Mouse (Mus musculus) midbrain, postnatal 0 days (tissue): Measurements from ENCODE around the gene Ranbp17. TPM values are rescaled to one million over a fixed set of nuclear protein-coding genes. Genes with fewer than 3 reads are reported as not detected.

ENCODE experiments used
- ATAC-seq: fragments of 200-750 bp; cut with Nextera tagmentation; 2 replicates; pipeline ENCODE4 v1.8.0; 2017; ENCODE audit warnings: moderate number of reproducible peaks, mild to moderate bottlenecking, moderate TSS enrichment, moderate library complexity; ENCODE audit not compliant: low FRiP score
- DNase-seq: peaks from one replicate; pipeline ENCODE4 v3.0.0-alpha.2; 2015; ENCODE audit warnings: low spot score
- H3K27ac ChIP-seq: fragments of 300-500 bp; sonication (generic); 2 replicates; pipeline ENCODE4 v1.5.1; 2014; ENCODE audit warnings: low read depth, mild to moderate bottlenecking, low read length, mixed read lengths
- H3K27me3 ChIP-seq: fragments of 300-500 bp; sonication (generic); 2 replicates; pipeline ENCODE4 v1.6.1; 2014; ENCODE audit warnings: low read length, control low read depth, mixed read lengths; ENCODE audit not compliant: insufficient read depth
- H3K36me3 ChIP-seq: fragments of 300-500 bp; sonication (generic); 2 replicates; pipeline ENCODE4 v1.6.1; 2014; ENCODE audit warnings: low read length, control low read depth, mixed read lengths; ENCODE audit not compliant: insufficient read depth
- H3K4me1 ChIP-seq: fragments of 300-500 bp; sonication (generic); 2 replicates; pipeline ENCODE4 v1.6.1; 2014; ENCODE audit warnings: mild to moderate bottlenecking, control low read depth, antibody characterized with exemption, low read length, mixed read lengths; ENCODE audit not compliant: insufficient read depth
- H3K4me2 ChIP-seq: fragments of 300-500 bp; sonication (generic); 2 replicates; pipeline ENCODE4 v1.6.1; 2014; ENCODE audit warnings: low read depth, mild to moderate bottlenecking, low read length, mixed read lengths; ENCODE audit not compliant: poor library complexity, severe bottlenecking
- H3K4me3 ChIP-seq: fragments of 300-500 bp; sonication (generic); 2 replicates; pipeline ENCODE4 v1.5.1; 2014; ENCODE audit warnings: low read depth, mild to moderate bottlenecking, low read length, moderate library complexity
- H3K9ac ChIP-seq: fragments of 300-500 bp; sonication (generic); replicated peaks from 2 replicates; pipeline ENCODE4 v1.6.1; 2014; ENCODE audit warnings: mild to moderate bottlenecking, low read length, moderate library complexity, mixed read lengths; ENCODE audit not compliant: poor library complexity, severe bottlenecking
- H3K9me3 ChIP-seq: fragments of 300-500 bp; sonication (generic); 2 replicates; pipeline ENCODE4 v1.6.1; 2016; ENCODE audit warnings: low read length, control low read depth
- CTCF ChIP-seq: IDR thresholded peaks from 2 replicates; pipeline ENCODE4 v1.5.1; 2016; ENCODE audit warnings: antibody characterized with exemption, mild to moderate bottlenecking
- WGBS: fragments of 180-500 bp; shearing (Covaris S2); extraction: QIAGEN DNeasy Blood & Tissue Kit; methylation state at CpG from one replicate; pipeline ENCODE4 v1.1.7; 2014; 5-methylcytosine and 5-hydroxymethylcytosine counted together
- polyA plus RNA-seq: library from polyadenylated mRNA; unstranded; fragments of >200 nt; fragmentation: Nextera tagmentation; extraction: Ambion mirVana; gene quantifications from 2 replicates; pipeline ENCODE4 v1.2.1, GENCODE M21; 2015
- total RNA-seq: library from RNA; depleted of rRNA; stranded (reverse); fragments of >200 nt; gene quantifications from 2 replicates; pipeline ENCODE4 v1.2.3, GENCODE M21; 2014

The Ranbp17 gene
- total and polyA plus RNA-seq, 2 experiments from 2014 or later = 5.0 to 7.8 TPM

DNA sequence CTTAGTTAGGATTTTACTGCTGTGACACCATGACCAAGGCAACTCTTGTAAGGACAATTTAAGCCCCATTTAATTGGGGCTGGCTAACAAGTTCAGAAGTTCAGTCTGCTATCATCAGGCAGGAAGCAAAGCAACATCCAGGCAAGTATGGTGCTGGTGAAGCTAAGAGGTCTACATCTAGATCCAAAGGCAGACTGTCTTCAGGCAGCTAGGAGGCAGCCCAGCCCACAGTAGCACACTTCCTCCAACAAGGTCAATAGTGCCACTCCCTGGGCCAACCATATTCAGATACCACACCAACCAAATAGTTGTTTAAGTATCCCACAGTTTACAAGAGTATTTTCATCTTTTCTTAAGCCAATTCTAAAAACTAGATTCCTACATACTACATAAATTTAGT lies 4.1 kb downstream of the Ranbp17 start:
- Histone ChIP-seq H3K4me2 (no peak overlapping the region), H3K4me3 (no peak overlapping the region), H3K27me3 (no peaks in the 10 kb centered on the region), H3K4me1 (0 out of 2 replicates have a peak, but pooled peaks cover 3% of the 10 kb centered on the region), H3K9ac (no peak overlapping the region), H3K9me3 (no peaks in the 10 kb centered on the region), H3K36me3 (no peaks in the 10 kb centered on the region), H3K27ac (no peak overlapping the region)
- no peak for TF ChIP-seq CTCF
- DNase-seq (no peak), ATAC-seq (no peak)

DNA sequence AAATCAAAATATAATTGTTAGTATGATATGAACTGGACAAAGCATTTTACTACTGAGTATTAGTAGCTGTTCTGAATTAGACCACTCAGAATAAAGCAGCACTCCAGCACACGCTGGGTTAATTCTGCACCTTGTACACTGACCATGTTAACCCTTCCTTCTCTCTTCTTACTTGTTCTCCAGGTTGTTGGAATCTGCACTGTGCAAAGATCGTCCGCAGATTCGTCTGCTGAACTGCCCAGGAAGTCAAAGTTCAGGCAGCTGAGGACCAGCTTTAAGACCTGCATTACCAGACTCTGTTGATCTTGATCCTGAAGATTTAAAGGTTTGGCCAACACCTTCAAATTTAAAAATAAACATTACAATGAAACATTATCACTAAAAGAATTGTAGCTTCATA lies 27.8 kb downstream of the Ranbp17 start:
- peaks cover 6% of the 10 kb centered on the region; the same call in 1 of the 2 replicates for H3K36me3 ChIP-seq
- no peak for TF ChIP-seq CTCF
- no peak overlapping the region for H3K4me2 ChIP-seq
- no peak overlapping the region for H3K9ac ChIP-seq
- no peaks in the 10 kb centered on the region for H3K4me1 ChIP-seq
- DNase-seq (no peak), ATAC-seq (no peak)
- no peak overlapping the region for H3K4me3 ChIP-seq
- WGBS = 78% methylated on average over 4 of the region's 4 CpGs
- H3K27me3 ChIP-seq = no peaks in the 10 kb centered on the region
- H3K27ac ChIP-seq = no peak overlapping the region
- no peaks in the 10 kb centered on the region for H3K9me3 ChIP-seq

DNA sequence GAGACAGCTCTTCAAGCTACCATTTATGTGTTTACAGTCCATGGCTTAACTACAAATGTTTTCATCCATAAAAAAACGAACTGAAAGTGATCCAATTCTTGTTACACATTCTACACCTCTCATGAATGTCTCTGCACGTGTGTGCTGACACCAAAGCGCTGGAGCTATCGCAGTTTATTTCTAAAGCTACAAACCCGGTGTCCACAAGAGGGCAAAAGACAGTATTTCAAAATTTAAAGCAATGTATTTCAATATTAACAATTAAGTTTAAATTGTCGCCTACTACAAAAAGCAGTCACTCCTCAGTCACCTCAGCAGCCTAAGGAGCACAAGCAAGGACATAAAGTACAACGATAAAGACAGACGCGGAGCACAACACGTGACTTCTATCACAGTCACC lies 33.1 kb downstream of the Ranbp17 start:
- no peak overlapping the region for H3K4me2 ChIP-seq
- TF ChIP-seq CTCF = peak; percentile 54
- no peaks in the 10 kb centered on the region; the same call in 1 of the 2 replicates for H3K36me3 ChIP-seq
- H3K4me3 ChIP-seq = no peak overlapping the region
- H3K9me3 ChIP-seq = no peaks in the 10 kb centered on the region
- DNase-seq (no peak), ATAC-seq (no peak)
- WGBS = 88% methylated on average over 10 of the region's 10 CpGs
- H3K4me1 ChIP-seq = no peaks in the 10 kb centered on the region
- no peak overlapping the region for H3K9ac ChIP-seq
- H3K27ac ChIP-seq = no peak overlapping the region
- no peaks in the 10 kb centered on the region for H3K27me3 ChIP-seq

DNA sequence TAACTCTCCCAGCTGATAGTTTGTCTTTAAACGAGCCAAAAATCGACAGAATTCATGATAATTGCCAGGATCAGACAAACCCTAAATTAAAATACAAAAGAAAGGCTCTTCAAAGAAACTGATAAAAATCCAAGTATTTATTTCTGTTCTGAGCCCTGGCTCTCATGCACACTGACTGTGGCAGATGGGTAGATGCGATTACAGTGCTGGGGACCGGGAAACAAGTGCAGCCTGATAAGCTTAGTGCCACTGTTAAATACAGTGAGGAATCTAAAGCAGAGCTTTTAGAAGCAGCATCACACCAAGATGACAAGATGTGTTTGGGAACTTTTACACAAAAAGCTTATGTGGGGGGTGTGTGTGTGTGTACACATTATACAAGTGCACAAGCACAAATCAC lies 34.3 kb downstream of the Ranbp17 start:
- Histone ChIP-seq H3K4me2 (no peak overlapping the region), H3K36me3 (no peaks in the 10 kb centered on the region), H3K27ac (no peak overlapping the region), H3K4me3 (no peak overlapping the region), H3K27me3 (no peaks in the 10 kb centered on the region), H3K4me1 (no peaks in the 10 kb centered on the region), H3K9ac (no peak overlapping the region), H3K9me3 (no peaks in the 10 kb centered on the region)
- DNase-seq = no peak
- no peak for ATAC-seq
- TF ChIP-seq CTCF = no peak
- WGBS = 85% methylated on average over 4 of the region's 4 CpGs

DNA sequence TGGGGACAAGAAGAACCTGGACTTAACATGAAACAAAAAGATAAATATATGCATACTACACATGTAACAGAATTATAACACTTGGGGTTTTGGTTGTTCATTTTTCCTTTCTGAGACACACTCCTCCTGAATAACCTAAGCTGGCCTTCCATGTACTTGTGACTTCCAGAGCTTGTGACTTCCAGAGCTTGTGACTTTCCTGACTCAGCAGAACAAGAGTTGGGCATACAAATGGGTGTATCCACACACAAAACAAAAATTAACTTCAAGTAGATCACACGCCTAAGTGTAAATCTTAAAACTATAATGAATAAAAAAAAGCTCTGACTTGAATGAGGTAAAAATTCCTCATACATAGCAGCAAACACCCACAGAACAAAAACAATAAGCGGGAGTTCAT lies 36.9 kb downstream of the Ranbp17 start:
- 89% methylated on average over 2 of the region's 2 CpGs for WGBS
- Histone ChIP-seq H3K27me3 (no peaks in the 10 kb centered on the region), H3K36me3 (0 out of 2 replicates have a peak, but pooled peaks cover 3% of the 10 kb centered on the region), H3K4me1 (no peaks in the 10 kb centered on the region), H3K4me3 (no peak overlapping the region), H3K9ac (no peak overlapping the region), H3K27ac (no peak overlapping the region), H3K4me2 (no peak overlapping the region), H3K9me3 (no peaks in the 10 kb centered on the region)
- no peak for TF ChIP-seq CTCF
- ATAC-seq (no peak), DNase-seq (no peak)

DNA sequence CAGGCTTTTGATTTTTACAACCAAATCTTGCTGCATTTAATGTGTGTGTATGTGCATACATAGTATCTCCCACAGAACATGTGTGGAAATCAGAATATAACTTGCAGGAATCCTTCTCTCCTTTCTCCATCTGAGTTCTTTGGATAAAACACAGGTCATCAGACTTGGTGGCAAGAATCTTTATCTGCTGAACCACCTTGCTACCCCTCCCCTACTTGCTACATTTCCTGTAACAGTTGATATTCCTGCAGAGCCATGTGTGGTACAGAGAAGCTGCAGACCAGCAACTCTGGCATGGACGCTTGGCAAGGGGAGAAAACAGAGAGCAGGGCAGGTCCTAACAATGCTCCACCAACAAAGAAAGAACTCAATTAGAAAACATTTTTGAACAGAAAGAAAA lies 52.4 kb downstream of the Ranbp17 start:
- WGBS = 71% methylated on average over 1 of the region's 1 CpGs
- TF ChIP-seq CTCF = no peak
- H3K4me2 ChIP-seq = no peak overlapping the region

More for the DNA sequence above, 52.4 kb downstream of the Ranbp17 start:
- H3K9me3 ChIP-seq = no peaks in the 10 kb centered on the region
- H3K27ac ChIP-seq = no peak overlapping the region
- no peaks in the 10 kb centered on the region for H3K36me3 ChIP-seq
- H3K27me3 ChIP-seq = no peaks in the 10 kb centered on the region
- ATAC-seq = no peak
- no peak for DNase-seq
- H3K4me1 ChIP-seq = no peaks in the 10 kb centered on the region
- no peak overlapping the region for H3K4me3 ChIP-seq
- no peak overlapping the region for H3K9ac ChIP-seq
